Mouse (Mus musculus): ENCODE data around the gene Gm21304. TPM values are rescaled to one million over a fixed set of nuclear protein-coding genes. Genes with fewer than 3 reads are reported as not detected.

Gm21304 gene
- total and polyA plus RNA-seq, 3 experiments = not detected

- no peaks in the 10 kb centered on the region for H3K27me3 ChIP-seq (ENCODE audit: control insufficient read depth, insufficient read depth, low read length)
- intact Hi-C loops (cut with DNase I) = no loop called here
- no peak overlapping the region for H3K4me3 ChIP-seq
- H3K4me1 ChIP-seq (ENCODE audit: control insufficient read depth, insufficient read depth, low read length) = no peaks in the 10 kb centered on the region
- DNase-seq = no peak
- H3K27ac ChIP-seq = no peak overlapping the region
- no peak overlapping the region for H3K9ac ChIP-seq (ENCODE audit: low read depth, low read length)
- no peaks in the 10 kb centered on the region for H3K79me2 ChIP-seq (replicated peaks; ENCODE audit: control insufficient read depth, insufficient read depth, low read length)
- TF ChIP-seq POLR2A (IDR thresholded peaks at IDR 0.05; ENCODE audit: insufficient read depth, low read depth, low read length) (no peak), EP300 (IDR thresholded peaks at IDR 0.05; ENCODE audit: insufficient read depth, low read depth, low read length) (no peak), CTCF (IDR thresholded peaks at IDR 0.05) (no peak)
- 73% methylated on average over 1 of the region's 1 CpGs for WGBS
- no peaks in the 10 kb centered on the region for H3K36me3 ChIP-seq (ENCODE audit: control insufficient read depth, insufficient read depth, low read length)
These were observed 41.3 kb downstream of the Gm21304 start for GRCm38 (mm10) chr10:104209655-104210054.

- no peak for DNase-seq
- Histone ChIP-seq H3K79me2 (replicated peaks; ENCODE audit: control insufficient read depth, insufficient read depth, low read length) (no peaks in the 10 kb centered on the region), H3K27ac (no peak overlapping the region), H3K36me3 (ENCODE audit: control insufficient read depth, insufficient read depth, low read length) (no peaks in the 10 kb centered on the region), H3K4me1 (ENCODE audit: control insufficient read depth, insufficient read depth, low read length) (no peaks in the 10 kb centered on the region), H3K9ac (ENCODE audit: low read depth, low read length) (no peak overlapping the region), H3K27me3 (ENCODE audit: control insufficient read depth, insufficient read depth, low read length) (no peaks in the 10 kb centered on the region), H3K4me3 (no peak overlapping the region)
- 58% methylated on average over 3 of the region's 3 CpGs for WGBS
- intact Hi-C loops (cut with DNase I) = no loop called here
- TF ChIP-seq CTCF (IDR thresholded peaks at IDR 0.05) (no peak), EP300 (IDR thresholded peaks at IDR 0.05; ENCODE audit: insufficient read depth, low read depth, low read length) (no peak), POLR2A (IDR thresholded peaks at IDR 0.05; ENCODE audit: insufficient read depth, low read depth, low read length) (no peak)
These were observed 42.1 kb downstream of the Gm21304 start for GRCm38 (mm10) chr10:104210268-104210990.

- DNase-seq = no peak
- TF ChIP-seq EP300 (IDR thresholded peaks at IDR 0.05; ENCODE audit: insufficient read depth, low read depth, low read length) (no peak), CTCF (IDR thresholded peaks at IDR 0.05) (no peak)
- WGBS = 89% methylated on average over 5 of the region's 5 CpGs
These were observed 46.2 kb downstream of the Gm21304 start for GRCm38 (mm10) chr10:104214527-104214926.

More at GRCm38 (mm10) chr10:104214527-104214926, 46.2 kb downstream of the Gm21304 start:
- H3K36me3 ChIP-seq (ENCODE audit: control insufficient read depth, insufficient read depth, low read length) = no peaks in the 10 kb centered on the region
- H3K9ac ChIP-seq (ENCODE audit: low read depth, low read length) = no peak overlapping the region
- no peak overlapping the region for H3K27ac ChIP-seq
- no peaks in the 10 kb centered on the region for H3K79me2 ChIP-seq (replicated peaks; ENCODE audit: control insufficient read depth, insufficient read depth, low read length)
- intact Hi-C loops (cut with DNase I) = no loop called here
- no peak overlapping the region for H3K4me3 ChIP-seq
- H3K4me1 ChIP-seq (ENCODE audit: control insufficient read depth, insufficient read depth, low read length) = no peaks in the 10 kb centered on the region
- H3K27me3 ChIP-seq (ENCODE audit: control insufficient read depth, insufficient read depth, low read length) = no peaks in the 10 kb centered on the region

Other genes starting within 250 kb of the Gm21304 start
- not detected for gene Gm21293, start 25.5 kb upstream of the Gm21304 start, total RNA-seq (2021)
- not detected in 2 replicates for gene Gm21293, start 25.5 kb upstream of the Gm21304 start, polyA plus RNA-seq (2012; rRNA removed)
- gene Gm6763, start 17.0 kb upstream of the Gm21304 start, total RNA-seq (2021) = not detected
- gene Gm6763, start 17.0 kb upstream of the Gm21304 start, polyA plus RNA-seq (2012; rRNA removed) = not detected in 2 replicates
- gene Gm8764, start 8.5 kb upstream of the Gm21304 start, total RNA-seq (2021) = not detected
- not detected in 2 replicates for gene Gm8764, start 8.5 kb upstream of the Gm21304 start, polyA plus RNA-seq (2012; rRNA removed)
- not detected for gene Gm21312, start 8.5 kb downstream of the Gm21304 start, total RNA-seq (2021)
- not detected in 2 replicates for gene Gm21312, start 8.5 kb downstream of the Gm21304 start, polyA plus RNA-seq (2012; rRNA removed)
- not detected for gene Gm20765, start 17.0 kb downstream of the Gm21304 start, total RNA-seq (2021)
- not detected in 2 replicates for gene Gm20765, start 17.0 kb downstream of the Gm21304 start, polyA plus RNA-seq (2012; rRNA removed)
- not detected for gene Gm4340, start 25.5 kb downstream of the Gm21304 start, total RNA-seq (2021)
- gene Gm4340, start 25.5 kb downstream of the Gm21304 start, polyA plus RNA-seq (2012; rRNA removed) = not detected in 2 replicates